Mouse (Mus musculus) megakaryocyte, embryonic 14.5 days (primary cell): Measurements from ENCODE around the gene Itch. TPM values are rescaled to one million over a fixed set of nuclear protein-coding genes. Genes with fewer than 3 reads are reported as not detected.
"Not testable (repeated sequence)": the region's sequence is repeated elsewhere in the genome, so short reads cannot be mapped to it uniquely, and the experiment has no call there.

Experiments used
- H3K27me3 ChIP-seq: replicated peaks from 2 replicates; pipeline ENCODE3; 2012; ENCODE audit warnings: inconsistent platforms
- H3K36me3 ChIP-seq: replicated peaks from 2 replicates; pipeline ENCODE3; 2012; ENCODE audit warnings: low read length, inconsistent platforms, mixed read lengths
- H3K4me1 ChIP-seq: 2 replicates; pipeline ENCODE4 v1.6.1; 2012; ENCODE audit warnings: inconsistent platforms
- H3K4me3 ChIP-seq: replicated peaks from 2 replicates; pipeline ENCODE3; 2012; ENCODE audit warnings: moderate library complexity, mild to moderate bottlenecking, inconsistent platforms
- H3K9me3 ChIP-seq: 2 replicates; pipeline ENCODE4 v1.6.1; 2012; ENCODE audit warnings: inconsistent platforms
- FLI1 ChIP-seq: IDR thresholded peaks from 2 replicates; pipeline ENCODE4 v1.6.1; 2012; ENCODE audit warnings: low read length, inconsistent platforms, mixed read lengths
- GATA1 ChIP-seq: IDR thresholded peaks from 3 replicates; pipeline ENCODE4 v1.6.1; 2012; ENCODE audit warnings: mixed read lengths, low read length, inconsistent platforms, borderline replicate concordance
- polyA plus RNA-seq: library from polyadenylated mRNA; stranded (reverse); fragments of >175 nt; gene quantifications from 2 replicates; pipeline ENCODE4 v1.2.3, GENCODE M21; 2012; ENCODE audit warnings: low replicate concordance; ENCODE audit not compliant: insufficient read depth

Gene Itch
- polyA plus RNA-seq, 1 experiment: 1.4 TPM

GRCm38 (mm10) chr2:155099994-155100795, 33.1 kb upstream of the Itch start:
- H3K9me3 ChIP-seq: no peaks in the 10 kb centered on the region
- no peak for TF ChIP-seq GATA1
- TF ChIP-seq FLI1: no peak
- no peak overlapping the region for H3K4me3 ChIP-seq
- no peaks in the 10 kb centered on the region for H3K36me3 ChIP-seq
- peaks cover 18% of the 10 kb centered on the region for H3K4me1 ChIP-seq
- H3K27me3 ChIP-seq: no peaks in the 10 kb centered on the region

DNA sequence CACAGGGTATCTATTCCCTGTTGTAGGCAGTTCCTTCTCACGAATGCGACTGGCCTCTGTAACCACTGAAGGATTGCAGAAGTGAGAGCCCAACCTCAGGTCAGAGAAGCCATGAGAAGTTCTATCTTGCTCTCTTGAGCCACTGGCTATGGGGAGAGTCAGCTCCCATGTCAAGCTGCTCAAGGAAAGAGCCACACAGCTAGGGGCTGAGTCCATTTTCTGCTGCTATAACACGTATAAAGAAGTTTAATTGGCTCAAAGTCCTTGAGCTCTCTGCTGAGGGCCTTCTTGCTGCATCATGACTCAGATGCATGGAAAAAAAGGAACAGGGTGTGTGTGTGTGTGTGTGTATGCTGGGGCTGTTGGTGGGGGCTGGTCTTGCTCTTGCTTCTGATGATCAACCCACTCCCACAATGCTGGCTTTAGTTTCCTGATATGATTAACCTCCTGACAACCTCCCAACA, 32.5 kb upstream of the Itch start:
- TF ChIP-seq GATA1: no peak
- no peak for TF ChIP-seq FLI1
- H3K27me3 ChIP-seq: no peaks in the 10 kb centered on the region
- no peak overlapping the region for H3K4me3 ChIP-seq
- H3K4me1 ChIP-seq: peaks cover 18% of the 10 kb centered on the region
- no peaks in the 10 kb centered on the region for H3K36me3 ChIP-seq
- H3K9me3 ChIP-seq: no peaks in the 10 kb centered on the region

DNA sequence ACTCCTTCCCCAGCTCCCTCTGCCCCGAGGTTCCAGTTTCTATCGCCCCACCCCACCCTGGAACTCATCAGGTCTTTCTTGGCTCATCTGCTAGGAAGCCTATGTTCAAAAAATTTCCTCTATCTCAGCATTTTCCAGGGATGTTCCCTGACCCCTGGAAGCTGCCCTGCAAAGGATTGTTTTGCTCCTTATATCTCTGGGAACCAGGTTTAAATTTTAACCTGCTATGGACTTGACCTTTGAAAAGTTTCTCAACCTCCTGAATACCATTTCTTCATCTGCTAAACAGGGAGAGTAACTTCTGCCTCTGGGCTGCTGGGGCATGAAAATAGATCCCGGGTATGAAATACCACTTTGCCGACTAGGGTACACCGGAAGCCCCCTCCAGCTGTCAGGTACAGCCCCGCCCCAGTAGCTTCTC, 31.5 kb upstream of the Itch start:
- Histone ChIP-seq H3K36me3 (no peaks in the 10 kb centered on the region), H3K27me3 (no peaks in the 10 kb centered on the region), H3K9me3 (peaks cover 8% of the 10 kb centered on the region; the same call in 1 of the 2 replicates), H3K4me3 (no peak overlapping the region), H3K4me1 (peaks cover 20% of the 10 kb centered on the region)
- TF ChIP-seq FLI1 (no peak), GATA1 (no peak)

DNA sequence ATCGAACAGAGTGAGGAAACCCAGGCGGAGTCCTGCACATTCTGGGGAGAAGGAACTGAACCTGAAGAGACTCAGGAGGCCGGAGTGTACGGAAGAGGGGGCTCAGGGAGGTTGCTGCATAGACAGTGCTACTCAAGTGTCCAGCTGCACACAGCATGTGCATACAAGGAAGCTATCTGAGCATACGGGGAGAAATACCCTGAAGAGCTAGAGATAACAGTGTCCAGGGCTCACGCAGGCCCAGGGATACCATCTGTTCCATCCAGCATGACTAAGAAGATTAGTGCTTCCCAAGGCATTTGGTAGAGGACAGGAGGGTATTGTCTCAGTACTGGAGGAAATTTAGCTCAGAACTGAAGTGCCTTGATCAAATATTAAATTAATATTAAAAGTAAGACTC, 29.7 kb upstream of the Itch start:
- Histone ChIP-seq H3K36me3 (no peaks in the 10 kb centered on the region), H3K4me1 (peaks cover 28% of the 10 kb centered on the region), H3K4me3 (no peak overlapping the region), H3K9me3 (peaks cover 17% of the 10 kb centered on the region), H3K27me3 (no peaks in the 10 kb centered on the region)
- no peak for TF ChIP-seq FLI1
- no peak for TF ChIP-seq GATA1

GRCm38 (mm10) chr2:155107276-155107675, 26.0 kb upstream of the Itch start:
- Histone ChIP-seq H3K4me1 (peaks cover 25% of the 10 kb centered on the region), H3K9me3 (peaks cover 17% of the 10 kb centered on the region)
- H3K36me3 ChIP-seq, H3K4me3 ChIP-seq, H3K27me3 ChIP-seq: not testable (repeated sequence)

- Histone ChIP-seq H3K36me3 (no peaks in the 10 kb centered on the region), H3K9me3 (peaks cover 10% of the 10 kb centered on the region), H3K27me3 (no peaks in the 10 kb centered on the region), H3K4me3 (no peak overlapping the region), H3K4me1 (peaks cover 6% of the 10 kb centered on the region)
- TF ChIP-seq FLI1: no peak
- no peak for TF ChIP-seq GATA1
Measured at GRCm38 (mm10) chr2:155115216-155115830, 18.0 kb upstream of the Itch start.

GRCm38 (mm10) chr2:155133977-155134860, 910 bp downstream of the Itch start:
- Histone ChIP-seq H3K4me3 (peak overlapping the region; percentile 97), H3K36me3 (peaks cover 32% of the 10 kb centered on the region), H3K9me3 (no peaks in the 10 kb centered on the region), H3K4me1 (peaks cover 51% of the 10 kb centered on the region), H3K27me3 (no peaks in the 10 kb centered on the region)
- TF ChIP-seq FLI1 (no peak), GATA1 (no peak)

DNA sequence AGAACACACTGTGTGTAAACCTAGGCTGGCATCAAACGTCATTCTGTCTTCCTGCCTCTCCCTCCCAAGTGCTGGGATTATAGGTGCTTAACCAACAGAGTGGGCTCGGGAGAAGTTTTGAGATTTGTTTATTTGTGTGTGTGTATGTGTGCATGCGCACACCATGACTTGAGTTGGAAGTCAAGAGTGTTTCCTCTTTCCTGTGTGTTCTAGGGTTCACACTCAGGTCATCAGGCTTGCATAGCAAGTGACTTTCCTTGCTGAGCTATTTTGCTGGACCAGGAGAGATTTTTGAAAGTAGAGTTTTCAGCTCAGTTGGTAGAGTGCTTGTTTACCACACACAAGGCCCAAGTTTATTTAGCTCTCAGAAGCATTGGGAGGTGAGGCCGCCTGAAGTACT, 1.8 kb downstream of the Itch start:
- peaks cover 39% of the 10 kb centered on the region for H3K36me3 ChIP-seq
- peaks cover 53% of the 10 kb centered on the region for H3K4me1 ChIP-seq
- no peaks in the 10 kb centered on the region for H3K9me3 ChIP-seq
- no peak for TF ChIP-seq GATA1
- H3K4me3 ChIP-seq: peak overlapping the region; percentile 88
- no peaks in the 10 kb centered on the region for H3K27me3 ChIP-seq

- H3K36me3 ChIP-seq: peaks cover 43% of the 10 kb centered on the region
- no peak for TF ChIP-seq FLI1
- no peak for TF ChIP-seq GATA1
- no peaks in the 10 kb centered on the region for H3K9me3 ChIP-seq
- no peaks in the 10 kb centered on the region for H3K27me3 ChIP-seq
- H3K4me1 ChIP-seq: peaks cover 55% of the 10 kb centered on the region
- peak overlapping the region; percentile 88 for H3K4me3 ChIP-seq
Measured at GRCm38 (mm10) chr2:155135534-155135933, 2.2 kb downstream of the Itch start.

- H3K36me3 ChIP-seq: peaks cover 90% of the 10 kb centered on the region
- no peak for TF ChIP-seq FLI1
- TF ChIP-seq GATA1: no peak
- no peaks in the 10 kb centered on the region for H3K27me3 ChIP-seq
- no peaks in the 10 kb centered on the region for H3K9me3 ChIP-seq
- no peak overlapping the region for H3K4me3 ChIP-seq
- peaks cover 33% of the 10 kb centered on the region for H3K4me1 ChIP-seq
Measured at GRCm38 (mm10) chr2:155140986-155141385, 7.7 kb downstream of the Itch start.
